Mouse (Mus musculus) midbrain, embryonic 15.5 days (tissue): ENCODE results near the gene Trim16. TPM values are rescaled to one million over a fixed set of nuclear protein-coding genes. Genes with fewer than 3 reads are reported as not detected.

ENCODE experiments used
- ATAC-seq: fragments of 200-750 bp; cut with Nextera tagmentation; replicated peaks from 2 replicates; pipeline ENCODE4 v1.8.0; 2017; ENCODE audit warnings: moderate TSS enrichment
- H3K27ac ChIP-seq: fragments of 300-500 bp; sonication (generic); 2 replicates; pipeline ENCODE4 v1.5.1; 2015; ENCODE audit warnings: mild to moderate bottlenecking, inconsistent platforms
- H3K27me3 ChIP-seq: fragments of 300-500 bp; sonication (generic); replicated peaks from 2 replicates; pipeline ENCODE4 v1.6.1; 2015; ENCODE audit warnings: inconsistent platforms
- H3K36me3 ChIP-seq: fragments of 300-500 bp; sonication (generic); replicated peaks from 2 replicates; pipeline ENCODE4 v1.6.1; 2015; ENCODE audit warnings: inconsistent platforms
- H3K4me1 ChIP-seq: fragments of 300-500 bp; sonication (generic); 2 replicates; pipeline ENCODE4 v1.6.1; 2015; ENCODE audit warnings: inconsistent platforms
- H3K4me2 ChIP-seq: fragments of 300-500 bp; sonication (generic); 2 replicates; pipeline ENCODE4 v1.6.1; 2015; ENCODE audit warnings: inconsistent platforms, mild to moderate bottlenecking, moderate library complexity
- H3K4me3 ChIP-seq: fragments of 300-500 bp; sonication (generic); 2 replicates; pipeline ENCODE4 v1.5.1; 2015; ENCODE audit warnings: mild to moderate bottlenecking, inconsistent platforms
- H3K9ac ChIP-seq: fragments of 300-500 bp; sonication (generic); 2 replicates; pipeline ENCODE4 v1.6.1; 2015; ENCODE audit warnings: mild to moderate bottlenecking, inconsistent platforms
- H3K9me3 ChIP-seq: fragments of 300-500 bp; sonication (generic); 2 replicates; pipeline ENCODE4 v1.6.1; 2016; ENCODE audit warnings: inconsistent platforms
- WGBS: fragments of 180-500 bp; shearing (Covaris S2); methylation state at CpG from one replicate; pipeline ENCODE4 v1.1.7; 2015; ENCODE audit warnings: mixed read lengths; 5-methylcytosine and 5-hydroxymethylcytosine counted together
- polyA plus RNA-seq: library from polyadenylated mRNA; unstranded; fragments of >200 nt; fragmentation: Nextera tagmentation; extraction: Ambion mirVana; gene quantifications from 2 replicates; pipeline ENCODE4 v1.2.1, GENCODE M21; 2015

Gene Trim16
- polyA plus RNA-seq, 1 experiment from 2014 or later = 6.8 TPM

GRCm38 (mm10) chr11:62845730-62846129 is 25.7 kb downstream of the Trim16 start:
- Histone ChIP-seq H3K36me3 (no peaks in the 10 kb centered on the region), H3K9me3 (no peaks in the 10 kb centered on the region), H3K4me2 (no peak overlapping the region), H3K9ac (no peak overlapping the region), H3K4me3 (no peak overlapping the region), H3K4me1 (0 out of 2 replicates have a peak, but pooled peaks cover 4% of the 10 kb centered on the region), H3K27ac (no peak overlapping the region), H3K27me3 (no peaks in the 10 kb centered on the region)
- 70% methylated on average over 3 of the region's 3 CpGs for WGBS
- no peak for ATAC-seq

- H3K27me3 ChIP-seq = no peaks in the 10 kb centered on the region
- H3K9me3 ChIP-seq = no peaks in the 10 kb centered on the region
- no peak within 1 kb of the TSS for H3K4me3 ChIP-seq
- peak within 1 kb of the TSS; percentile 36 for H3K4me2 ChIP-seq
- no peak for ATAC-seq
- H3K4me1 ChIP-seq = 0 out of 2 replicates have a peak, but pooled peaks cover 4% of the 10 kb centered on the region
- WGBS = 29% methylated on average over 12 of the region's 12 CpGs
- no peaks in the 10 kb centered on the region for H3K36me3 ChIP-seq
- H3K9ac ChIP-seq = no peak within 1 kb of the TSS
- no peak within 1 kb of the TSS for H3K27ac ChIP-seq
Measured at GRCm38 (mm10) chr11:62846961-62847654, 27.1 kb downstream of the Trim16 start, which contains the start of gene Fbxw10. TSS of gene Fbxw10 (plus strand) at chr11:62847069.

- Histone ChIP-seq H3K4me1 (0 out of 2 replicates have a peak, but pooled peaks cover 4% of the 10 kb centered on the region), H3K9me3 (no peaks in the 10 kb centered on the region), H3K27ac (no peak overlapping the region), H3K4me3 (no peak overlapping the region), H3K27me3 (no peaks in the 10 kb centered on the region), H3K4me2 (no peak overlapping the region), H3K36me3 (no peaks in the 10 kb centered on the region), H3K9ac (no peak overlapping the region)
- 79% methylated on average over 4 of the region's 4 CpGs for WGBS
- ATAC-seq = no peak
Measured at GRCm38 (mm10) chr11:62847655-62848191, 27.7 kb downstream of the Trim16 start.

- H3K27ac ChIP-seq = no peak overlapping the region
- no peak for ATAC-seq
Measured at GRCm38 (mm10) chr11:62848301-62848700, 28.3 kb downstream of the Trim16 start.

GRCm38 (mm10) chr11:62851199-62851598 is 31.2 kb downstream of the Trim16 start:
- ATAC-seq = no peak
- WGBS = 63% methylated on average over 1 of the region's 1 CpGs

More at GRCm38 (mm10) chr11:62848301-62848700, 28.3 kb downstream of the Trim16 start:
- Histone ChIP-seq H3K4me3 (no peak overlapping the region), H3K9ac (no peak overlapping the region), H3K4me1 (0 out of 2 replicates have a peak, but pooled peaks cover 4% of the 10 kb centered on the region), H3K9me3 (no peaks in the 10 kb centered on the region), H3K36me3 (no peaks in the 10 kb centered on the region), H3K27me3 (no peaks in the 10 kb centered on the region), H3K4me2 (no peak overlapping the region)
- WGBS = 59% methylated on average over 2 of the region's 2 CpGs

GRCm38 (mm10) chr11:62853334-62853733 is 33.3 kb downstream of the Trim16 start:
- 92% methylated on average over 6 of the region's 6 CpGs for WGBS

More at GRCm38 (mm10) chr11:62851199-62851598, 31.2 kb downstream of the Trim16 start:
- no peak overlapping the region for H3K9ac ChIP-seq
- H3K27ac ChIP-seq = no peak overlapping the region
- H3K4me3 ChIP-seq = no peak overlapping the region
- no peaks in the 10 kb centered on the region for H3K9me3 ChIP-seq
- H3K27me3 ChIP-seq = no peaks in the 10 kb centered on the region
- 0 out of 2 replicates have a peak, but pooled peaks cover 4% of the 10 kb centered on the region for H3K4me1 ChIP-seq
- H3K4me2 ChIP-seq = no peak overlapping the region
- H3K36me3 ChIP-seq = no peaks in the 10 kb centered on the region

GRCm38 (mm10) chr11:62865562-62865961 is 45.5 kb downstream of the Trim16 start:
- no peak overlapping the region for H3K4me3 ChIP-seq
- H3K9me3 ChIP-seq = no peaks in the 10 kb centered on the region
- no peaks in the 10 kb centered on the region for H3K4me1 ChIP-seq
- no peak overlapping the region for H3K27ac ChIP-seq
- 76% methylated on average over 4 of the region's 4 CpGs for WGBS
- no peak overlapping the region for H3K4me2 ChIP-seq
- no peak for ATAC-seq
- H3K27me3 ChIP-seq = no peaks in the 10 kb centered on the region
- H3K36me3 ChIP-seq = no peaks in the 10 kb centered on the region
- no peak overlapping the region for H3K9ac ChIP-seq

More at GRCm38 (mm10) chr11:62853334-62853733, 33.3 kb downstream of the Trim16 start:
- no peak overlapping the region for H3K4me3 ChIP-seq
- H3K4me2 ChIP-seq = no peak overlapping the region
- no peak overlapping the region for H3K27ac ChIP-seq
- H3K36me3 ChIP-seq = no peaks in the 10 kb centered on the region
- H3K9me3 ChIP-seq = no peaks in the 10 kb centered on the region
- no peak for ATAC-seq
- no peaks in the 10 kb centered on the region for H3K27me3 ChIP-seq
- H3K9ac ChIP-seq = no peak overlapping the region
- no peaks in the 10 kb centered on the region for H3K4me1 ChIP-seq

GRCm38 (mm10) chr11:62866685-62867084 is 46.7 kb downstream of the Trim16 start:
- Histone ChIP-seq H3K9me3 (no peaks in the 10 kb centered on the region), H3K36me3 (no peaks in the 10 kb centered on the region), H3K27me3 (no peaks in the 10 kb centered on the region), H3K4me3 (no peak overlapping the region), H3K27ac (no peak overlapping the region), H3K9ac (no peak overlapping the region), H3K4me2 (no peak overlapping the region), H3K4me1 (no peaks in the 10 kb centered on the region)
- 87% methylated on average over 7 of the region's 7 CpGs for WGBS
- ATAC-seq = no peak

- Histone ChIP-seq H3K27me3 (no peaks in the 10 kb centered on the region), H3K9ac (no peak overlapping the region), H3K36me3 (no peaks in the 10 kb centered on the region), H3K4me1 (no peaks in the 10 kb centered on the region), H3K4me2 (no peak overlapping the region), H3K9me3 (no peaks in the 10 kb centered on the region), H3K27ac (no peak overlapping the region), H3K4me3 (no peak overlapping the region)
- 79% methylated on average over 5 of the region's 5 CpGs for WGBS
- no peak for ATAC-seq
Measured at GRCm38 (mm10) chr11:62869201-62869600, 49.2 kb downstream of the Trim16 start.

GRCm38 (mm10) chr11:62869715-62870371 is 49.8 kb downstream of the Trim16 start:
- Histone ChIP-seq H3K9me3 (no peaks in the 10 kb centered on the region), H3K4me2 (no peak overlapping the region), H3K4me3 (no peak overlapping the region), H3K36me3 (no peaks in the 10 kb centered on the region), H3K27me3 (no peaks in the 10 kb centered on the region), H3K4me1 (no peaks in the 10 kb centered on the region), H3K9ac (no peak overlapping the region), H3K27ac (no peak overlapping the region)
- 81% methylated on average over 8 of the region's 8 CpGs for WGBS
- ATAC-seq = no peak

GRCm38 (mm10) chr11:62873479-62873878 is 53.4 kb downstream of the Trim16 start:
- H3K4me1 ChIP-seq = 0 out of 2 replicates have a peak, but pooled peaks cover 2% of the 10 kb centered on the region
- H3K27ac ChIP-seq = no peak overlapping the region
- ATAC-seq = no peak
- no peak overlapping the region for H3K4me3 ChIP-seq
- no peak overlapping the region for H3K9ac ChIP-seq
- no peaks in the 10 kb centered on the region for H3K36me3 ChIP-seq
- WGBS = 83% methylated on average over 9 of the region's 9 CpGs
- no peaks in the 10 kb centered on the region for H3K9me3 ChIP-seq
- no peaks in the 10 kb centered on the region for H3K27me3 ChIP-seq
- H3K4me2 ChIP-seq = no peak overlapping the region

- no peak overlapping the region for H3K4me3 ChIP-seq
- no peak overlapping the region for H3K4me2 ChIP-seq
- H3K27me3 ChIP-seq = no peaks in the 10 kb centered on the region
- no peaks in the 10 kb centered on the region for H3K36me3 ChIP-seq
- H3K27ac ChIP-seq = no peak overlapping the region
- no peak for ATAC-seq
- H3K9ac ChIP-seq = no peak overlapping the region
- H3K9me3 ChIP-seq = no peaks in the 10 kb centered on the region
- WGBS = 80% methylated on average over 1 of the region's 1 CpGs
- H3K4me1 ChIP-seq = peaks cover 10% of the 10 kb centered on the region; the same call in 1 of the 2 replicates
Measured at GRCm38 (mm10) chr11:62875696-62876095, 55.7 kb downstream of the Trim16 start.
